Mouse (Mus musculus): ENCODE measurements around the gene Adcy9.

GRCm38 (mm10) chr16:4469599-4470352 lies 49.5 kb upstream of the Adcy9 start:
- TF ChIP-seq CTCF (IDR thresholded peaks at IDR 0.05; ENCODE audit: low read depth, low read length) (no peak), POLR2A (IDR thresholded peaks at IDR 0.05; ENCODE audit: extremely low read depth, insufficient read depth, low read length) (no peak)
